Mouse (Mus musculus): ENCODE measurements around the gene Nat8f4.
"Not testable (repeated sequence)": the region's sequence is repeated elsewhere in the genome, so short reads cannot be mapped to it uniquely, and the experiment has no call there.

Nat8f4 gene

GRCm38 (mm10) chr6:85898596-85899475 lies 5.8 kb downstream of the Nat8f4 start:
- DNase-seq (ENCODE audit: low read depth, low spot score) = not testable (repeated sequence)

GRCm38 (mm10) chr6:85895061-85895648 lies 9.5 kb downstream of the Nat8f4 start:
- peak; percentile 82 for DNase-seq (ENCODE audit: low read depth, low spot score)

DNA sequence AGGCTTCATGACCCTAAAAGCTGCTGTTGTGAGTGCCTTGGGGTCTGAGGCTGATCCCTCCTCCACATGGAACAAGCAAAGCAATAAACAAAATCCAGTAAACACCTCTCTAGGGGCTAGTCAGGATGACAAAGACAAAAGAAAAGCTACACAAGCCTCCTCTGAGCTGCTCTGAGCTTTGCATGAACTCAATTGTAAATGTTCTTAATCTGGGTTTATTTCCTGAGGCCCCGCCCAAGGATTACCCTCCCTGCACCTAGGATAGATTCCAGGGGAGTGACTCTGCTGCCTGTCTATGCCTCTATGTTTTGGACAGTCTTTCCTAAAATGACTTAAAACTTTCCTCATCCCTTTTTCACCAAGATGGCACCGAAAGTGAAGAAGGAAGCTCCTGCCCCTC lies 15.7 kb downstream of the Nat8f4 start:
- peak; percentile 83 for DNase-seq (ENCODE audit: low read depth, low spot score)

- DNase-seq (ENCODE audit: low read depth, low spot score) = peak; percentile 50
Observed at GRCm38 (mm10) chr6:85884311-85884710, 20.4 kb downstream of the Nat8f4 start.

DNA sequence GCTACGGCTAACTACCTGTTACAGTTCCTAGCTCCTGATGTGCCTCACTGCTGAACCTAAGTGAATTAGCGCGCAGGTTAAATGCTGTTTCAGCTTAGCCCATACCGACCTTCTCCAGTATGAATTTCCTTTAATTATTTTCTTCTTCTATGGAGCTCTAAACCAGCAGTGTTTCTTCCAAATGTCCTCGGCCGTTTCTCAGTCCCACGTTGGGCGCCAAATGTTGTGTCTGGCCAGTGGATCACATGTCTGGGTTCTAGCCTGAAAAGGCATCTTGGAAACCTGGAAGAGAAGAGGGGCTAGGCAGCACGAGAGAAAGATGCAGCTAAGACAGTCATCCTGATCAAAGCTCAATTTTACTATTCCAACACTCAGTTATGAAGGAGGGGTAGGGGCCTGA lies 21.4 kb downstream of the Nat8f4 start:
- peak; percentile 55 for DNase-seq (ENCODE audit: low read depth, low spot score)

DNA sequence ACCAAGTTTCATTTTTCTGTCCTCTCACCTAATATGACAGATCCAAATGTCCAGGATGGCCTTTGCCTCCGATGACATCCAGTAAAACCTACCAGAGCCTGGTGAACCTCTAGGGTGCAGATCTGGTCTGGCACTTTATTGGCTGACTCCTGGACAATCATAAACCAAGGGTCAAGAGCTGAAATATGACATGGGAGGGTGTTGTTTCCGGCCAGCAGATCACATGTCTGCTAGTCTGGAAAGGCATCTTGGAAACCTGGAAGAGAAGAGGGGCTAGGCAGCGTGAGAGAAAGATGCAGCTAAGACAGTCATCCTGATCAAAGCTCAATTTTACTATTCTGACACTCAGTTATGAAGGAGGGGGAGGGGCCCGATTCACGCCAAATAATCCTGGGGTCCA lies 35.7 kb downstream of the Nat8f4 start, which contains the start of gene Nat8f2:
Gene Nat8f2, minus strand, starts transcription at position 153 of the 400 bp plus-strand sequence.
- DNase-seq (ENCODE audit: low read depth, low spot score) = not testable (repeated sequence)

DNA sequence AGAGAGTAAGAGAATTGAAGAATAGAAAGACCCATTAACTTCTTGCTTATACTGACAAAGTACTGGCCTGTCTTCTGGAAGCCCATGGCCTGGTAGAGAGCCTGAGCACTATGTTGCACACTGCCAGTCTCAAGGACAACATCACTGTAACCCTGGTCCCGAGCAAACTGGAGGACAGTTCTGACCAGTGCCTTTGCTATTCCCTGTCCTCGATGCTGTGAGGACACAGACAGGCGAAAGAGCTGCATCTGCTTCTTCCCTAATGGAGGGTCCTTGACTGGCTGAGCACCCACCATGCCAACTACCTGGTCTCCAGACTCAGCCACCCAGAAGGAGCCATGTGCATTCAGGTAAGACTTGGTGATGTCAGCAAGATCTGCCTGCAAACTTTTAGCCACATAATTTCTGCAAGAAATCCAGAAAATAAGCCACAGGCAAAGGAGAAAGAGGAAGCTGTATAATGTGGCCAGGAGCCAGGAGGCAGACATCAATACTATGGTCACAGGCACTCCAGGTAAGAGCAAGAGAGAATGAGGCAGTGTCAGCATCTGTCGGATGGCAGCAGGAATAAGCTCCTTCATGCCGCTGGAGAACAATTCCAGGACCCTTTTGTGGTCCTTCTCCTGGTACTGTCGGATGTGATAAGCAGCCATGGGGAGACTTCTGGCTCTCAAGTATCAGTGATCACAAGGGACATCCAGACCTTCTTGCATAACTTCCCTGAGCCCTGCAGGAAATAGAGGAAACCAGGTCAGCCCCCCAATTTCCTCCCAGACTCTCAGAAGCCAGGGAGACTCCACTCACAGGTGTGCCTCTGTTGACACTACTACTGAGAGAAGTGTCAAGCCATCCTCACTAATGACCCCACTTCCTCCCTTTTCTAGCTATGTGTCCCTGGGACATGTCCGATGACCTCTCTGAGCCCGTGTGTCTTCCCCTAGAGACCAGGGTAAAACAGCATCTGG lies 36.7 kb downstream of the Nat8f4 start:
- no peak for DNase-seq (ENCODE audit: low read depth, low spot score)

GRCm38 (mm10) chr6:85866995-85867394 lies 37.7 kb downstream of the Nat8f4 start:
- not testable (repeated sequence) for DNase-seq (ENCODE audit: low read depth, low spot score)

GRCm38 (mm10) chr6:85866166-85866565 lies 38.5 kb downstream of the Nat8f4 start:
- DNase-seq (ENCODE audit: low read depth, low spot score) = not testable (repeated sequence)

DNA sequence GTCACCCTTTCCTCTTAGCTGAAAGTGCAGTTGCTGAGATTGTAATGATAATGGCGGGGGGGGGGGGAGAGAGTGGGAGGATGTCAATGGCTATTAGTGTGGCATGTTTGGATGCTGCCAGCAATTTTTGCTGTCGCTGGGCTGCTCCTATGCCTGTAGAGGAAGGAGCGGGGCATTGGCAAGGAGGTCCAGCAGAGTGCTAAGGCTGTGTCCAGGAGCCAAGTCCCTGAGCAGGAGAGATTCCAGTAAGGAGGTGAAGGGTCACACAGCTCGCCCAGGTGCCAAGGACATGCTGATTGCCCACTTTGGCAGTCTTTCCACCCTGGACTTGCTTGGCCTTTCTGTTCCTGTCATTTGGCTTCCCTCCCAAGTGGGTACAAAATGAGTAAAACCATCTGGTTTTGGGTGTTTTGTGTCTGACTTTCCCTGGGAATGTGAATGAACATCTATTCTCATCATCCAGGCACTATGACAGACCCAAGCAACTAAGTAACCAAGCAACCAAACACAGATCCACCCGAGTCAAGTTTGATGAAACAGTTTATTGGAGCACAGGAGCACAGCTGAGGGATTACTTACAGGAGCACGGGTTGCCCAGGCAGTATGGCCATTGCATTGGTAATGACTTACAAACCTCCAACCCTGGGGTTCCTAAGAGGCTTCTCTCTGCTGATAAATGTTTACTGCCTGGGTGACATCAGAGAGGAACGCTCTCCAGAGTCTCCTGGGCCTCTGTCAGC lies 39.6 kb downstream of the Nat8f4 start:
- not testable (repeated sequence) for DNase-seq (ENCODE audit: low read depth, low spot score)

DNA sequence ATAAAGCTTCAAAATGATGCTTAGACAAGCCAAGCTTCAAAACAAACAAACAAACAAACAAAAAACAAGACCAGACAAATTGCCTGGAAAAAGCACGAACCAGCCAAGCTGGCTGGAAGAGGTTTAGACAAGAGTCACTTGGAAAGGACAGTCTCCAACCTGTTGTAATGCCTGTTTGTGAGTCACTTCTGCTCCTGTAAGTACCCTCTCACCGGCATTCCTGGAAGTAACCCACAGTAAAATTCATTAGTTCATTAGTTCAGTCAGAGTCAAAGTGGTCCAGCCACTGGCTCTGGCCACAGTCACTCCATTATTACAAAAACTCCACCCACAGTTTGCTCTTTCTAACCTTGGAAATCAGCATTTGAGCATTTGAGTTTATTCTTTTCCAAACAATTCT lies 40.8 kb downstream of the Nat8f4 start:
- no peak for DNase-seq (ENCODE audit: low read depth, low spot score)

DNA sequence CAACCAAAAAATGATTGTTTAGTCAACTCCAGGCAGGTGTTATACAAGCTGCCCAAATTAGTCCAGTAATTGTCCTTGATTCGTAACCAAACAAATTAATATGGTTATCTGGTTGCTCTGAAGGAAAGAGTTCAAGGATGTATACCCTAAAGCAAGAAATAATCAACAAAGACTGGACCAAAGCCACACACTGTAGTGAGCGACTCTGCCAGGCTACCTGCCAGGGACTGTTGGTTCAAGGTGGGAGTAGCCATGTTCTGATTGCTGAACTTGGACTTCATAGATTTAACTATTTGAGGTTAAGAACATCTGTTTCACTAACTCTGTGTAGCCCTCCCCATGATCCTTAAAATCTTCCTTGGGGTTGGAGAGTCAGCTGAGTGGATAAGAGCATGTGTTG lies 41.5 kb downstream of the Nat8f4 start:
- no peak for DNase-seq (ENCODE audit: low read depth, low spot score)

DNA sequence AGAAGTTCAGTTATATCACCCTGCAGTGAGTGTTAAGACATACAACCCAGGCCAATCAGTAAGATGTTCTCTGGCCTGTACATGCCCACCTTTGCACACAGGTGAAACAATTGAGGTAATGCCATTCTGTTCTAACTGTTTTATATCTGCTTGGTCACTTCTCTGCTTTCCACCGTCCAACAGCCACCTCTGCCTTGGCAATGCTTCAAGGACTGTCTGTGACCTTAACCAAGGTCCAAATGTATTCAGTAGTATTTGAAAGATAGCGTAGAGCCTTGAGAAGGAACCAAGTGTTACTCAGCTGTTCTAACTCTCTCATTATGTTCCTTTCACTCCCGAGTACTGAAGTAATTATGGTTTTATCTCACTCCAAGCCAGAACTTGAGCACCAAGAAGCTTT lies 42.1 kb downstream of the Nat8f4 start:
- no peak for DNase-seq (ENCODE audit: low read depth, low spot score)

DNA sequence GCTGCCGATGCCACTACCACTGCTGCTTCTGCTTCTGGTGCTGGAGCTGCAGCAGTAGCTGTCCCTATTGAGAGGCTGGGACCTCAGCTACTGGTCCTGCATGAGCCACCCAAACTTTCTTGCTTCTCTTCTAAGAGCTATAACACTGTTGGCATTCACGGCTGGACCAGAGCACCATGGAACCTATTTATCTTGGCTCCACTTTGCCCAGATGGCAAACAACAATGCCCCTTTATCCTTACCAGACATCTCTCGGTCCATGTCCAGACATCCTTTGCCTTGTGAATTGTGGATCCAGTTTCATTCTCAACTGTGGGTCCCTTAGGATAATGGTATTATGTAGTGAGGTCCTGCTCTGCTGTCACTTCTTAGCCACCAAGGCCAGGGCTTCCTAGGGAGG lies 43.4 kb downstream of the Nat8f4 start:
- DNase-seq (ENCODE audit: low read depth, low spot score) = no peak

DNA sequence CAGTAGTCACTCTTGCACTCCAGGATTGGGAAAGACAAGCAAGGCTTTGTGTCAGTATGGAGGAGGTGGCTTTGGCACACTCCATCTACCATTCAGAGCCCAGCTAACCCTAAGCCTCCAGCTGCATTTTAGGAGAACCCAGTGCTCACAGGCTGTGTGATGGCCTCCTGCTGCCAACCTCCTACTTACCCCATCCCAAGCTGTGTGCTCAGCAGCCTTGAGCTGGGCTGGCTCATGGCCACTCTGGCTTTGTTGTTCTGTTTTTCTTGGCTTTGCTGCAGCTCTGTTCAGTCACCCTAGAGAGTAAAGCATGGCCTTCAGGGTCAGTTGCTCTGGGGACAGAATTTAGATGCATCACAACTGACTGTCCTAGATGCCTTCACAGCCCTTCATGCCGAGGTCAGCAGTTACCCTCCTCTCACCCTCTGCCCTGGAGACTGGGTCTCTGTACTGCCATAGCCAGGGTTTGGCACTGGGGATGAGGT lies 48.4 kb downstream of the Nat8f4 start:
- DNase-seq (ENCODE audit: low read depth, low spot score) = no peak

- DNase-seq (ENCODE audit: low read depth, low spot score) = no peak
Observed at GRCm38 (mm10) chr6:85853481-85853880, 51.2 kb downstream of the Nat8f4 start.

DNA sequence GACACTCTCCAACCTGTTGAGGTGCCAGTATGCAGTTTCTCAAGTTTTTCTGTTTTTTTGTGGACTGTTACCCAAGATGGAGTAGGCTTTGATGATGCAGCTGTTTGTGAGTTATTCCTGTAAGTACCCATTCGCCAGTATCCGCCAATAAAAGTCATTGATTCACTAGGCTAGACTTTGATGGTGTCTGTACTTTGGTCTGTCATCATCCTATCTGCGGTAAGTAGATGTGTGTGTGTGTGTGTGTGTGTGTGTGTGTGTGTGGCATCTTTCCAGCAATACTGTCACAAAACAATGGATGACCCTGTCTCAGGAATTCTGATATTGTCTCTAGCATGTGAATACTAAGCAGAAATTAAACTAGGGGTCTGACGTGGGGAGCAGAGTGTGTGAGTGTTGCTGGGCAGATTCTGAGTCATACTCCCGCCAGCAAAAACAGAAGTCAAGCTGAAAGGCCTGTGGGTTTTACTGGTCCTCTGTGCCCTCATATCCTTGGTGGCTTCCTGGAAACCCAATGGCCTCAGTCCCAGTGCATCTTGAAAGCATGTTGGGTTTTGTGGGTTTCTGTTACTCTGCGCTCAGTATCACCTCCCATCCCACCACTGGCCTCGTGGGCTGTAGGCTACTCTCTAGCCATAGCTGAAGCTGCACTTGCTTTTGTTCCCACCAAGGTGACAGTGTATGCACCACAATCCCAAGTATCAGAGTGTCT lies 53.5 kb downstream of the Nat8f4 start:
- no peak for DNase-seq (ENCODE audit: low read depth, low spot score)

- DNase-seq (ENCODE audit: low read depth, low spot score) = peak; percentile 80
Observed at GRCm38 (mm10) chr6:85849240-85849639, 55.4 kb downstream of the Nat8f4 start.

Measured in R1 (cell line).